Mouse (Mus musculus) erythroblast, embryonic 14.5 days (primary cell): Measurements from ENCODE around the gene Cyb5rl.

Experiments
- GATA1 ChIP-seq: IDR thresholded peaks from 2 replicates; pipeline ENCODE4 v1.6.1; 2012; ENCODE audit warnings: low read length, inconsistent platforms, mixed read lengths
- TAL1 ChIP-seq: IDR thresholded peaks from 3 replicates; pipeline ENCODE4 v1.6.1; 2012; ENCODE audit warnings: low read length, inconsistent platforms, mixed read lengths

DNA sequence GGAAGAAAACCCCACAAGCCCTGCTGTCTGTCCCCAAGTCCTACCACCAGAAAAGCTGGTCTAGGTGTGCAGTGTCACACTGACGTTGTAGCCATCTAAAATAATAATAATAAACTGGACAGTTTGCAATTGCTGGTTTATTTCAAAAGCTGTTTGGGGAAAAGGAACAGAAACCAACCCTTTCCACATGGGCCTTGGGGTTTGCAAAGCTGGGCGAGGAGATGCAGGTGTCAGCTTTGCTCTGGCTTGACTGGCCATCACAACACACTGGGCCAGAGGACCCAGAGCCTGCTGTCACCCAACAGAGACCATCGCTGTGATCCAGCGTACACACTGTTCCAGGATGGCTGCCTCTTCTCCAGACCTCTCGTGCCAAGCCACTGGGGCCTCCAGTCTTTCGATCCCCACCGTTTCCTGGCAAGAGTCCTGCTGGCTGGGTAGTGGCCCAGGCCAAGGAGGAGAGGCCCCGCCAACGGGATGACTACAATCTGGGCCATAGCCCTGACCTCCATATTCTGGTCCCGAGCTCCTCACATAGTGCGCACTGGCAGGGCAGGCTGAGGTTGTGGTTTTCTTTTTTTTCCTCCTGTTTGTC lies 18.1 kb upstream of the Cyb5rl start:
- TF ChIP-seq GATA1 = no peak
- TF ChIP-seq TAL1 = no peak
